Mouse (Mus musculus) cerebellum, adult 2 months (tissue): ENCODE measurements around the gene Birc2.

Experiments
- CTCF ChIP-seq: fragments of 200-500 bp; IDR thresholded peaks from 2 replicates; pipeline ENCODE4 v1.5.1; 2011; ENCODE audit warnings: low read depth, mild to moderate bottlenecking, control low read depth, low read length, moderate library complexity, borderline replicate concordance; ENCODE audit not compliant: insufficient read depth
- POLR2A ChIP-seq: fragments of 200-500 bp; IDR thresholded peaks from 2 replicates; pipeline ENCODE4 v1.6.1; 2011; ENCODE audit warnings: low read length, control low read depth, borderline replicate concordance; ENCODE audit not compliant: insufficient read depth

- TF ChIP-seq CTCF (no peak), POLR2A (no peak)
Observed at GRCm38 (mm10) chr9:7779786-7780185, 57.1 kb downstream of the Birc2 start.
